Mouse (Mus musculus) liver, postnatal 0 days (tissue): ENCODE measurements around the gene R3hdm4. TPM values are rescaled to one million over a fixed set of nuclear protein-coding genes. Genes with fewer than 3 reads are reported as not detected.
A peak's percentile ranks its signal among the peaks of the same experiment; 100 is the strongest.

Experiments used
- ATAC-seq: fragments of 200-750 bp; cut with Nextera tagmentation; 2 replicates; pipeline ENCODE4 v1.8.0; 2017; ENCODE audit warnings: mild to moderate bottlenecking, moderate library complexity
- DNase-seq: peaks from one replicate; pipeline ENCODE4 v3.0.0-alpha.2; 2016
- H3K27ac ChIP-seq: fragments of 300-500 bp; sonication (generic); 2 replicates; pipeline ENCODE4 v1.5.1; 2014; ENCODE audit warnings: antibody characterized with exemption, moderate library complexity, mild to moderate bottlenecking, low read depth
- H3K27me3 ChIP-seq: fragments of 300-500 bp; sonication (generic); 2 replicates; pipeline ENCODE4 v1.6.1; 2014; ENCODE audit warnings: low read length, control low read depth, mixed read lengths; ENCODE audit not compliant: insufficient read depth
- H3K36me3 ChIP-seq: fragments of 300-500 bp; sonication (generic); replicated peaks from 2 replicates; pipeline ENCODE4 v1.6.1; 2014; ENCODE audit warnings: mild to moderate bottlenecking, control low read depth, low read length, moderate library complexity, mixed read lengths; ENCODE audit not compliant: insufficient read depth
- H3K4me1 ChIP-seq: fragments of 300-500 bp; sonication (generic); 2 replicates; pipeline ENCODE4 v1.6.1; 2014; ENCODE audit warnings: antibody characterized with exemption, mild to moderate bottlenecking, control low read depth; ENCODE audit not compliant: insufficient read depth
- H3K4me2 ChIP-seq: fragments of 300-500 bp; sonication (generic); 2 replicates; pipeline ENCODE4 v1.6.1; 2014; ENCODE audit warnings: low read depth, mild to moderate bottlenecking, low read length, moderate library complexity, mixed read lengths
- H3K4me3 ChIP-seq: fragments of 300-500 bp; sonication (generic); 2 replicates; pipeline ENCODE4 v1.5.1; 2014; ENCODE audit warnings: low read depth, low read length
- H3K9ac ChIP-seq: fragments of 300-500 bp; sonication (generic); replicated peaks from 2 replicates; pipeline ENCODE4 v1.6.1; 2014; ENCODE audit warnings: mild to moderate bottlenecking, moderate library complexity
- H3K9me3 ChIP-seq: fragments of 300-500 bp; sonication (generic); 2 replicates; pipeline ENCODE4 v1.6.1; 2016; ENCODE audit warnings: mild to moderate bottlenecking, control low read depth, low read length, mixed read lengths
- CTCF ChIP-seq: sonication (generic); IDR thresholded peaks from 2 replicates; pipeline ENCODE4 v1.5.1; 2016; ENCODE audit warnings: antibody characterized with exemption, low read depth
- EP300 ChIP-seq: IDR thresholded peaks from 2 replicates; pipeline ENCODE4 v1.6.1; 2016; ENCODE audit warnings: antibody characterized with exemption, low read depth, mild to moderate bottlenecking
- WGBS: fragments of 180-500 bp; shearing (Covaris S2); extraction: QIAGEN DNeasy Blood & Tissue Kit; methylation state at CpG from one replicate; pipeline ENCODE4 v1.1.7; 2014; ENCODE audit not compliant: insufficient replicate concordance; 5-methylcytosine and 5-hydroxymethylcytosine counted together
- polyA plus RNA-seq: library from polyadenylated mRNA; unstranded; fragments of >200 nt; fragmentation: Nextera tagmentation; extraction: Ambion mirVana; gene quantifications from 2 replicates; pipeline ENCODE4 v1.2.1, GENCODE M21; 2015

R3hdm4 gene
- polyA plus RNA-seq, 1 experiment from 2014 or later = 51.7 TPM

DNA sequence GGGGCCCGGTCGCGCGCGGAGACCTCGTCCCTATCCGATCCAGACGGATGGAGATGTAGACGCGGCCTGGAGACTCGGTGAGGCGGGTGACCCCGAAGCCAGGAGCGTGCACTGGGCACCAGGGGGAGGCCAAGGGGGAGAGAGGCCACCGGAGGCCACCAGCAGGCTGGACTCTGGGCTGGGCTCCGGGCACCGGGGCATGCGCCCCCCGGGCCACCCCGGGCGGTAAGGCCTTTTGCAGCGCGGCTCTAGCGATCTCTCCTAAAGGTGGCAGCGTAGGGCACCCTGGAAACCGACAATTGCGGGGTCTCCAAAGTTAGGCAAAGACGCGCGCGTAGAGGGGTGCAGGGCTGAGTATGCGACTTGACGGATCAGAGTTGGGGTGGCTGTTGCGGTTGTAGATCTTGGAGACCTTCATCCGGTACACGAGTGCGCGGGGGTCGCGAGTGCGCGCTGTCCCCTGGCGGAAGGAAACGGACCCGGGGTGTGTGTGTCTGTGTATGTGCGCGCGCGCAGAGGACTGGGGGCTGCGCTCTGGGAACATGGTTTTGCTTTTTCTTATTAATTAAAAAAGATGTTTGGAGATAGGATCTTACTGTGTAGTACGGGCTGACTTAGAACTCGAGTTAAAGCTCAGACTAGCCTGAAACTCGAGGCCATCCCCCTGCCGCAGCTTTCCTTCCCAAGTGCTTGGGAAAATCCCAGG is 6.5 kb upstream of the R3hdm4 start:
- Histone ChIP-seq H3K4me3 (peak overlapping the region; percentile 86), H3K9me3 (no peaks in the 10 kb centered on the region), H3K9ac (peak overlapping the region; percentile 85), H3K27ac (peak overlapping the region; percentile 95), H3K4me2 (peak overlapping the region; percentile 97), H3K4me1 (peaks cover 40% of the 10 kb centered on the region), H3K27me3 (0 out of 2 replicates have a peak, but pooled peaks cover 5% of the 10 kb centered on the region), H3K36me3 (peaks cover 16% of the 10 kb centered on the region)
- DNase-seq = peak; percentile 72
- peak; percentile 33 for ATAC-seq
- peak; percentile 36; the same call in 1 of the 2 replicates for TF ChIP-seq CTCF
- TF ChIP-seq EP300 = no peak
- WGBS = under 1% methylated on average over 53 of the region's 54 CpGs

DNA sequence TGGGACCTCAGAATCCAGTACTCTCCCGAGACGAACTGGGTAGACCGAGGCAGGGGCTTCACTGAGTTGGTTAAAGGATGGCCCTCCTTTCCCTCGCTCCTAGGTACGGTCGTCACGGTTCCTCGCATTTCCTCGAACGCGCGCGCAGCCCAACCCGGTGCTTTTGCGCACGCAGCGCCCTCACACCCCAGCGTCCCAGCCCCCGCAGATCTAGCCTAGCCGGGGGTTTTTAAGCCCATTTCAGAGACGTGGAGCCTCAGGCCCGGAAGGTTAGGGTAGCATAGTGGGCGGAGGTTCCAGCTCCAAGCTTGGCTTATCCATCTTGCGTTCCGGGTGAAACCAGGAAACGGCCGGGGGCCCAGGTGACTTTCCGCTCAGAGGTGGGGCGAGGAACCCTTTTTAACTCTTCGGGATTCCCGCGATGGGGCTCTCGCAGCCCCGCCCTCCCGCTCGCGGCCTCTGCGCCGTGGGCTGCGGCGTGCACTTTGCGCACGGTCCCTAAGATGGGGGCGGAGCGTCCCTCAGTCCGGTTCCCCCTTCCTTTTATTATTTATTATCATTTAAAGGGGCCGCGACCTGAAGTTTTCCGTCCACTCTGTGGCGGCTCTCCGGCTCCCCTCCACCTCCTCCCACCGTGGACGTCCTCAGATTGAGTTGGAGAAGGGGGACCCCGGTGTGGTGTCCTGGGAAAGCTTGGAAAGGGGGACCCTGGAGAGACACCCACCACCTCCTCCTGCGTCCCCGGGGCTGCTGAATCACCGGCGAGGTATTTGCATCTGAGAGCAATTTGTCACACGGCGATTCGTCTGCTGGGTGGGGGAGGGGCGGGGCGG is 5.7 kb upstream of the R3hdm4 start, which contains the start of gene Arid3a:
Arid3a (plus strand) TSS at position 553 of the 833 bp plus-strand sequence.
- peaks cover 8% of the 10 kb centered on the region for H3K36me3 ChIP-seq
- H3K4me3 ChIP-seq = peak within 1 kb of the TSS; percentile 86
- peaks cover 12% of the 10 kb centered on the region for H3K27me3 ChIP-seq
- TF ChIP-seq CTCF = no peak
- no peak for TF ChIP-seq EP300
- peak within 1 kb of the TSS; percentile 85 for H3K9ac ChIP-seq
- peak; percentile 73 for ATAC-seq
- peak within 1 kb of the TSS; percentile 95 for H3K27ac ChIP-seq
- peak within 1 kb of the TSS; percentile 97 for H3K4me2 ChIP-seq
- H3K9me3 ChIP-seq = no peaks in the 10 kb centered on the region
- peak; percentile 91 for DNase-seq
- WGBS = under 1% methylated on average over 63 of the region's 63 CpGs
- H3K4me1 ChIP-seq = peaks cover 35% of the 10 kb centered on the region

DNA sequence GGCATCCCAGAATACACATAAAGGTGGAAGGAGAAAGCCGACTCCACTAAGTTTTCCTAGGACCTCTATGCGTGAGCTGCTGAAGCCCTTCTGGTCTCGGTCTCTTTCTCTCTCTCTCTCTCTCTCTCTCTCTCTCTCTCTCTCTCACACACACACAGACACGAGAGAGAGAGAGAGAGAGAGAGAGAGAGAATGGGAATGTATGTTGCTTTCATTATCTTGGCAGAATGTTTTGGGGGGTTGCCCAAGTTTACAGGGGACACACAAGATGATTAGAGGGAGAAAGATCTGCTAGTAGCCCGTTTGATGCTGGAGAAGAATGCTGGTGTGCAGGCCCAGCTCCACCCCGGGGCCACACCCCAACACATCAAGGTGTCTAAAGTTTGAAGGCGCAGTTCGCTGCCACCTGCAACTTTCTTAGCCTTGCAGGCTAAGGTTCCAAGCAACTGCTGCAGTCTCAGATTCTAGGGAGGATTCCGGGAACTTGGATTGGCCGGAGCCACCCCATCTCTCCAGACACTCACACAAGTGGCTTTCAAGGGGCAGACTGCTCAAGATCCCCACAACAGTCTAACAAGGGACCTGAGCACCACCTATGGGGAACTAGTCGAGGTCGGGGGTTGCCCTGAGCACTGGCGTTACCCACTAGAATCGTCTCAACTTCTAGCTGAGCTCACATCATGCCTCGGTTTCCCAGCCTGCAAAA is 4.9 kb upstream of the R3hdm4 start:
- peaks cover 35% of the 10 kb centered on the region for H3K4me1 ChIP-seq
- 10% methylated on average over 14 of the region's 15 CpGs for WGBS
- peak overlapping the region; percentile 85 for H3K9ac ChIP-seq
- H3K36me3 ChIP-seq = peaks cover under 1% of the 10 kb centered on the region; the same call in 1 of the 2 replicates
- peaks cover 20% of the 10 kb centered on the region for H3K27me3 ChIP-seq
- no peak for TF ChIP-seq CTCF
- TF ChIP-seq EP300 = no peak
- DNase-seq = peak; percentile 39
- H3K27ac ChIP-seq = peak overlapping the region; percentile 95
- H3K4me2 ChIP-seq = peak overlapping the region; percentile 97
- no peak for ATAC-seq
- H3K9me3 ChIP-seq = no peaks in the 10 kb centered on the region
- H3K4me3 ChIP-seq = peak overlapping the region; percentile 86

DNA sequence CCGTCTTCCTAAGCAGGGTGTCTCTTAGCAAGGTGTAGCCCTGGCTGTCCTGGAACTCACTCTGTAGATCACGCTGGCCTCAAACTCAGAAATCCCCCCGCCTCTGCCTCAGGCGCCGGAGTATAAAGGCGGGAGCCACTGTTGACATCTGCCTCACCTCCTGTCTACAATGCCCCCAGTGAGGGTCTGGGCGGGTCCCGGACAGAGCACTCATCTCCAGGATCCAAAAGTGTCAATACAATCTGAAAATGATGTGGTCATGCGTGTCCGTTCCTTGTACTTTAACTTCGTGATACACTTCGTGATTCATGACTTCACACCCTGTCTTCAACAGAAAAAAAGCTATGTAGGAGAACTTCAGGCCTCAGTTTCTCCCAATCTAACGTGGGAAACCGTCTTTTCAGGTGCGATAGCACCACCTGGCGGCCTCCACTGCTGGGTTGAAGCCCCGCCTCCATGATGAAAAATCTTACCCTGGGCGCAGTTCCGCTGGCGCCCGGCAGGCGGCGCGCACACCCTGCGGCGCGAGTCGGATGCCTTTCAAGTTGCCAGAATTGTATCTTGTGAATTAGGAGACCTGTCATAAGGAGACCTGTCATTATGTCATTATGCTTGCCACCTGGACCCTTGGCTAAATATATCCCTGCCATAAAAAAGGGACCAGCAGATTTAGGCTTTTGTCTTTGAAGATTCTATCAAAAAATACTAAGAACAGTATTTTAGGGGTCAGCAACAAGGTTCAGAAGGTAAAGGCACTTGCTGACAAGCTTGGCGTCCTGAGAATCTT is 4.2 kb upstream of the R3hdm4 start:
- Histone ChIP-seq H3K36me3 (no peaks in the 10 kb centered on the region), H3K9ac (no peak overlapping the region), H3K9me3 (no peaks in the 10 kb centered on the region), H3K4me3 (no peak overlapping the region), H3K4me2 (peak overlapping the region; percentile 97), H3K4me1 (peaks cover 42% of the 10 kb centered on the region), H3K27me3 (peaks cover 27% of the 10 kb centered on the region), H3K27ac (no peak overlapping the region)
- TF ChIP-seq CTCF (peak; percentile 100), EP300 (peak; percentile 51; the same call in 1 of the 2 replicates)
- ATAC-seq (peak; percentile 11; the same call in 1 of the 2 replicates), DNase-seq (peak; percentile 94)
- WGBS = 17% methylated on average over 29 of the region's 29 CpGs

DNA sequence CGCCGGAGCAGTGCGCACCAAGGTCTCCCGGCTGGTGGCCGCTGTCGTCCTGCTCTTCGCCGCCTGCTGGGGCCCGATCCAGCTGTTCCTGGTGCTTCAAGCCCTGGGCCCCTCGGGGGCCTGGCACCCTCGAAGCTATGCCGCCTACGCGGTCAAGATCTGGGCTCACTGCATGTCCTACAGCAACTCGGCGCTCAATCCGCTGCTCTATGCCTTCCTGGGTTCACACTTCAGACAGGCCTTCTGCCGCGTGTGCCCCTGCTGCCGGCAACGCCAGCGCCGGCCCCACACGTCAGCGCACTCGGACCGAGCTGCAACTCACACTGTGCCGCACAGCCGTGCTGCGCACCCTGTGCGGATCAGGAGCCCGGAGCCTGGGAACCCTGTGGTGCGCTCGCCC is 564 bp upstream of the R3hdm4 start:
- Histone ChIP-seq H3K27me3 (peaks cover 56% of the 10 kb centered on the region), H3K4me1 (peaks cover 48% of the 10 kb centered on the region), H3K9ac (no peak overlapping the region), H3K9me3 (no peaks in the 10 kb centered on the region), H3K27ac (no peak overlapping the region), H3K4me2 (peak overlapping the region; percentile 50), H3K36me3 (no peaks in the 10 kb centered on the region), H3K4me3 (0 out of 2 replicates have a peak overlapping the region, but pooled peaks have one; percentile 19)
- ATAC-seq (no peak), DNase-seq (no peak)
- no peak for TF ChIP-seq CTCF
- TF ChIP-seq EP300 = no peak
- 8% methylated on average over 34 of the region's 34 CpGs for WGBS
